12 mouse cellular contexts compared by ENCODE assay signal in genomic region chr1:64756640-64757030, GRCm38 (mm10). TPM values are rescaled to one million over a fixed set of nuclear protein-coding genes. Genes with fewer than 3 reads are reported as not detected.
A peak's percentile ranks its signal among the peaks of the same experiment; 100 is the strongest.
DNase-seq lines count a peak whose midpoint lies in the region; ATAC-seq and TF ChIP-seq lines count a peak whose summit lies in the region.
"Had no signal": no experiment of that assay in that cellular context is flagged by ENCODE, and none has a peak within 500 bp of the region (broad histone marks: within the 10 kb centered on the region; RNA-seq: fewer than 3 reads in every experiment).

No protein-coding gene starts in this region.

- TF ChIP-seq EP300 in heart, adult 2 months (IDR thresholded peaks at IDR 0.05; ENCODE audit: insufficient read depth, low read depth, low read length), result no peak

- no peak for TF ChIP-seq CTCF in heart, adult 2 months (IDR thresholded peaks at IDR 0.05)
- TF ChIP-seq CTCF in cerebellum, adult 2 months (IDR thresholded peaks at IDR 0.05; ENCODE audit: borderline replicate concordance, insufficient read depth, low read depth, low read length), result no peak

- intact Hi-C loops in heart, adult 2 months (cut with DNase I), result no loop called here

- no peaks in the 10 kb centered on the region for H3K9me3 ChIP-seq in heart, embryonic 10.5 days
- no peaks in the 10 kb centered on the region for H3K9me3 ChIP-seq in lung, embryonic 16.5 days (ENCODE audit: control insufficient read depth, low read length)
- H3K9me3 ChIP-seq: forebrain, embryonic 12.5 days; intestine, embryonic 15.5 days; neural tube, embryonic 13.5 days had no signal

- H3K36me3 ChIP-seq in heart, adult 2 months (ENCODE audit: control insufficient read depth, insufficient read depth, low read length), result no peaks in the 10 kb centered on the region
- no peaks in the 10 kb centered on the region for H3K36me3 ChIP-seq in heart, embryonic 10.5 days
- no peaks in the 10 kb centered on the region for H3K36me3 ChIP-seq in lung, embryonic 16.5 days (ENCODE audit: control insufficient read depth, insufficient read depth, low read length)
- H3K36me3 ChIP-seq: forebrain, embryonic 12.5 days; intestine, embryonic 15.5 days; neural tube, embryonic 13.5 days had no signal

- peak overlapping the region; percentile 17; the same call in 1 of the 2 replicates for H3K27ac ChIP-seq in heart, adult 2 months
- no peak overlapping the region for H3K27ac ChIP-seq in heart, embryonic 10.5 days
- peak overlapping the region; percentile 74 for H3K27ac ChIP-seq in lung, embryonic 16.5 days (ENCODE audit: low read length)
- no peak overlapping the region for H3K27ac ChIP-seq in cerebellum, adult 2 months (ENCODE audit: insufficient read depth, low read length)
- H3K27ac ChIP-seq: forebrain, embryonic 12.5 days; intestine, embryonic 15.5 days; neural tube, embryonic 13.5 days had no signal

- ATAC-seq in lung, embryonic 16.5 days (ENCODE audit: low read depth), result no peak
- no peak for ATAC-seq in megakaryocyte-erythroid progenitor cell, adult 5-6 weeks (replicated peaks; ENCODE audit: low FRiP score, low TSS enrichment, poor library complexity, severe bottlenecking)

- H3K4me2 ChIP-seq in lung, embryonic 16.5 days (ENCODE audit: low read depth, low read length), result peak overlapping the region; percentile 4; the same call in 1 of the 2 replicates
- H3K4me2 ChIP-seq: forebrain, embryonic 12.5 days; intestine, embryonic 15.5 days; midbrain, embryonic 11.5 days; neural tube, embryonic 13.5 days had no signal

- H3K27me3 ChIP-seq in heart, adult 2 months (ENCODE audit: control insufficient read depth, insufficient read depth, low read length), result no peaks in the 10 kb centered on the region
- no peaks in the 10 kb centered on the region for H3K27me3 ChIP-seq in heart, embryonic 10.5 days (ENCODE audit: insufficient read depth, poor library complexity, severe bottlenecking)
- no peaks in the 10 kb centered on the region for H3K27me3 ChIP-seq in lung, embryonic 16.5 days (ENCODE audit: control insufficient read depth, insufficient read depth, low read depth, low read length)
- no peaks in the 10 kb centered on the region for H3K27me3 ChIP-seq in cerebellum, adult 2 months (ENCODE audit: control insufficient read depth, insufficient read depth, low read length)
- H3K27me3 ChIP-seq: forebrain, embryonic 12.5 days; intestine, embryonic 15.5 days; neural tube, embryonic 13.5 days had no signal

- peak; percentile 19 to 20 for DNase-seq in heart, adult 2 months
- DNase-seq in heart, embryonic 10.5 days (ENCODE audit: low spot score), result no peak
- DNase-seq in lung, postnatal 25 days (ENCODE audit: low spot score), result no peak
- DNase-seq in induced T-regulatory cell, adult 2 months (ENCODE audit: low read depth), result peak; percentile 10
- DNase-seq in cerebellum, adult 2 months, result no peak
- no peak for DNase-seq in urinary bladder, adult 2 months (ENCODE audit: low spot score)

- no peak overlapping the region for H3K9ac ChIP-seq in heart, adult 2 months (ENCODE audit: low read depth, low read length)
- 0 out of 2 replicates have a peak overlapping the region, but pooled peaks have one; percentile 8 for H3K9ac ChIP-seq in lung, embryonic 16.5 days (ENCODE audit: low read length)
- H3K9ac ChIP-seq: forebrain, embryonic 12.5 days; intestine, embryonic 15.5 days; neural tube, embryonic 13.5 days had no signal

- H3K79me2 ChIP-seq in heart, adult 2 months (replicated peaks; ENCODE audit: control insufficient read depth, insufficient read depth, low read length), result no peaks in the 10 kb centered on the region

- 33% methylated on average over 10 of the region's 10 CpGs for WGBS in heart, adult 2 months
- 66% methylated on average over 10 of the region's 10 CpGs for WGBS in heart, embryonic 10.5 days
- WGBS in lung, embryonic 16.5 days, result 31% methylated on average over 10 of the region's 10 CpGs
- WGBS in cerebellum, adult 2 months, result 81% methylated on average over 10 of the region's 10 CpGs

- peaks cover 2% of the 10 kb centered on the region; the same call in 1 of the 2 replicates for H3K4me1 ChIP-seq in heart, adult 2 months (ENCODE audit: control insufficient read depth, insufficient read depth, low read length)
- H3K4me1 ChIP-seq in heart, embryonic 10.5 days, result 0 out of 2 replicates have a peak, but pooled peaks cover 6% of the 10 kb centered on the region
- peaks cover 12% of the 10 kb centered on the region for H3K4me1 ChIP-seq in lung, embryonic 16.5 days (replicated peaks; ENCODE audit: control insufficient read depth, insufficient read depth, low read length)
- H3K4me1 ChIP-seq in cerebellum, adult 2 months (ENCODE audit: control insufficient read depth, insufficient read depth, low read length), result no peaks in the 10 kb centered on the region
- H3K4me1 ChIP-seq: forebrain, embryonic 12.5 days; neural tube, embryonic 13.5 days had no signal

- no peak overlapping the region for H3K4me3 ChIP-seq in heart, adult 2 months
- no peak overlapping the region for H3K4me3 ChIP-seq in heart, embryonic 10.5 days
- no peak overlapping the region for H3K4me3 ChIP-seq in lung, embryonic 16.5 days (ENCODE audit: low read length)
- H3K4me3 ChIP-seq in cerebellum, adult 2 months (replicated peaks; ENCODE audit: insufficient read depth, low read depth, low read length), result no peak overlapping the region
- H3K4me3 ChIP-seq: forebrain, embryonic 12.5 days; intestine, embryonic 15.5 days; neural tube, embryonic 13.5 days had no signal

- no peak for TF ChIP-seq POLR2A in heart, adult 2 months (IDR thresholded peaks at IDR 0.05; ENCODE audit: insufficient read depth, low read depth, low read length)
- TF ChIP-seq POLR2A in cerebellum, adult 2 months (IDR thresholded peaks at IDR 0.05; ENCODE audit: borderline replicate concordance, insufficient read depth, low read length), result no peak

RNA-seq across cellular contexts. Expression of gene Fzd5, which starts 19.1 kb away (rescaled TPM):
- total RNA-seq in heart, adult 2 months (2021), result 1 to 10 TPM; 3.6 to 4.4 TPM
- polyA plus RNA-seq in heart, adult 2 months (2012; rRNA removed), result 2.5 and 3.2 TPM in 2 replicates
- polyA plus RNA-seq in heart, embryonic 10.5 days (2016; fragmentation: Nextera tagmentation; extraction: Ambion mirVana), result 1.4 and 1.8 TPM in 2 replicates
- 2.3 and 2.5 TPM in 2 replicates for polyA plus RNA-seq in lung, embryonic 16.5 days (2015; fragmentation: Nextera tagmentation; extraction: Ambion mirVana)
- 0.98 and 1.0 TPM in 2 replicates for polyA plus RNA-seq in cerebellum, adult 2 months (2012; rRNA removed)
- 5.3 and 6.2 TPM in 2 replicates for polyA plus RNA-seq in urinary bladder, adult 2 months (2012; rRNA removed)
- total RNA-seq in megakaryocyte-erythroid progenitor cell, adult 5-6 weeks (2014; fragmentation: Nextera tagmentation), result 0.52 and 1.5 TPM in 2 replicates
- 2.0 and 2.6 TPM in 2 replicates for total RNA-seq in megakaryocyte-erythroid progenitor cell, adult 5-6 weeks (2017)

Comparison
In these comparisons a context has a peak if more than half of its experiments do, and no peak if none do; other contexts are left out.
1. DNase-seq: peak in heart, adult 2 months (2 of 2) and induced T-regulatory cell, adult 2 months (single experiment); none in heart, embryonic 10.5 days (single experiment), lung, postnatal 25 days (single experiment), cerebellum, adult 2 months (0 of 2) and urinary bladder, adult 2 months (single experiment).
2. H3K27ac ChIP-seq: peak in heart, adult 2 months (single experiment) and lung, embryonic 16.5 days (single experiment); none in heart, embryonic 10.5 days (single experiment) and cerebellum, adult 2 months (single experiment).